Mouse (Mus musculus): ENCODE results near the gene Ddx59.

The Ddx59 gene

GRCm38 (mm10) chr1:136449541-136449940 lies 34.5 kb downstream of the Ddx59 start:
- no peak for DNase-seq (ENCODE audit: low spot score)

GRCm38 (mm10) chr1:136450206-136450605 lies 35.1 kb downstream of the Ddx59 start:
- no peak for DNase-seq (ENCODE audit: low spot score)

- no peak for DNase-seq (ENCODE audit: low spot score)
These were observed 37.4 kb downstream of the Ddx59 start for GRCm38 (mm10) chr1:136452421-136452820.

- no peak for DNase-seq (ENCODE audit: low spot score)
These were observed 40.9 kb downstream of the Ddx59 start for GRCm38 (mm10) chr1:136455756-136456585.

- DNase-seq (ENCODE audit: low spot score), result no peak
These were observed 41.7 kb downstream of the Ddx59 start for GRCm38 (mm10) chr1:136456741-136457140.

GRCm38 (mm10) chr1:136457403-136457802 lies 42.3 kb downstream of the Ddx59 start:
- no peak for DNase-seq (ENCODE audit: low spot score)

- no peak for DNase-seq (ENCODE audit: low spot score)
These were observed 43.7 kb downstream of the Ddx59 start for GRCm38 (mm10) chr1:136458691-136459245.

GRCm38 (mm10) chr1:136462443-136462842 lies 47.4 kb downstream of the Ddx59 start:
- DNase-seq (ENCODE audit: low spot score), result no peak

- no peak for DNase-seq (ENCODE audit: low spot score)
These were observed 50.1 kb downstream of the Ddx59 start for GRCm38 (mm10) chr1:136465168-136465567.

GRCm38 (mm10) chr1:136466143-136466811 lies 51.2 kb downstream of the Ddx59 start, which contains the start of gene Kif14:
Kif14 (plus strand) TSS chr1:136466343.
- peak; percentile 84 for DNase-seq (ENCODE audit: low spot score)

- no peak for DNase-seq (ENCODE audit: low spot score)
These were observed 54.3 kb downstream of the Ddx59 start for GRCm38 (mm10) chr1:136469408-136469807.

- DNase-seq (ENCODE audit: low spot score), result no peak
These were observed 55.4 kb downstream of the Ddx59 start for GRCm38 (mm10) chr1:136470471-136470870.
